ENCODE assay signal across 11 mouse cellular contexts in the genomic region with DNA sequence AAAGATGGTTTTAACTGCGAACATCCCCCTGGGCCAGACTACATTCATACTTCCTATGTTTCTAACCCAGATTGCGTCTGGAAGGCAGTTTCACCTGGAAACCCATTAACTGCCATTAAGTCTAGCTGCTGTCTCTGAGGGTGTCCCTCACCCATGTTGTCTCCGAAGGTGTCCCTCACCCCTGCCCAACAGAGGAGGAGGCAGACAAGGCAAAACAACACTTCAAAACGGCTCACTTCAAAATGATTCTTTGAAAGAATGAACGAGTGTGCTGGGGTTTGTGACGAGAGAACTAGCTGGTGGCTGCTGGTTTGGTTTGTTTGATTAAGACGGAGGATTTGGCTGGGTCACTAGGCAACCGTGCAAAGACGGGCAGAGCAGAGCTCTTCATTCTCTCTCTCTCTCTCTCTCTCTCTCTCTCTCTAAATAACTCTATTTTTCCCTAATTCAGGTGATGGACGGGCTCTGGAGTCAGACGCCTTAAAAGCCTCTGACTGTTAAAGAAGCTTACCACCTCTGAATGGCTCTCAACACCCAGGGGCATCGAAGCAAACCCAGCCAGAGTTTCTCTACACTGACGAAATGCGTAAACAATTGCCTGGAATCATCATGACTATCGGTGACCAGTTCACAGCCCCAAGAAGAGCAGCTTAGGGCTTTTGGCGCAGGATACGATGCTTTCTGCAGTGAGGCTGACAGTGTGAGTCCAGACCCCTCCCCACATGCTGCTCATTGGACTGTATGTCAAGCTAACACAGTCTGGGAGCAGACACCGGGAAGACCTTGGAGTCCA. TPM values are rescaled to one million over a fixed set of nuclear protein-coding genes. Genes with fewer than 3 reads are reported as not detected.
DNase-seq lines count a peak whose midpoint lies in the region; ATAC-seq and TF ChIP-seq lines count a peak whose summit lies in the region.
"Had no signal": no experiment of that assay in that cellular context is flagged by ENCODE, and none has a peak within 500 bp of the region (broad histone marks: within the 10 kb centered on the region; RNA-seq: fewer than 3 reads in every experiment).

No protein-coding gene starts in this region.

- no peaks in the 10 kb centered on the region for H3K36me3 ChIP-seq in hindbrain, embryonic 10.5 days
- H3K36me3 ChIP-seq in midbrain, embryonic 16.5 days (ENCODE audit: control insufficient read depth, insufficient read depth, low read length): no peaks in the 10 kb centered on the region
- H3K36me3 ChIP-seq in kidney, embryonic 15.5 days: no peaks in the 10 kb centered on the region

- peak overlapping the region; percentile 23 for H3K9ac ChIP-seq in midbrain, embryonic 16.5 days (ENCODE audit: low read depth, low read length)
- no peak overlapping the region for H3K9ac ChIP-seq in kidney, embryonic 15.5 days

- H3K4me2 ChIP-seq in midbrain, embryonic 16.5 days (ENCODE audit: low read length): peak overlapping the region; percentile 50
- H3K4me2 ChIP-seq in kidney, embryonic 15.5 days: no peak overlapping the region

- 22% methylated on average over 18 of the region's 18 CpGs for WGBS in hindbrain, embryonic 10.5 days
- 6% methylated on average over 18 of the region's 18 CpGs for WGBS in midbrain, embryonic 16.5 days
- 28% methylated on average over 18 of the region's 18 CpGs for WGBS in kidney, embryonic 15.5 days

- H3K27ac ChIP-seq in cortical plate, adult 2 months (ENCODE audit: insufficient read depth, low read length): no peak overlapping the region
- peak overlapping the region; percentile 69 for H3K27ac ChIP-seq in hindbrain, embryonic 10.5 days
- H3K27ac ChIP-seq in midbrain, embryonic 16.5 days (ENCODE audit: low read length): peak overlapping the region; percentile 79
- H3K27ac ChIP-seq in kidney, embryonic 15.5 days: no peak overlapping the region

- TF ChIP-seq POLR2A in cortical plate, adult 2 months (IDR thresholded peaks at IDR 0.05; ENCODE audit: extremely low read depth, insufficient read depth, low read length): no peak

- no peaks in the 10 kb centered on the region for H3K4me1 ChIP-seq in cortical plate, adult 2 months (ENCODE audit: control insufficient read depth, insufficient read depth, low read length)
- H3K4me1 ChIP-seq in hindbrain, embryonic 10.5 days (replicated peaks): peaks cover 51% of the 10 kb centered on the region
- peaks cover 28% of the 10 kb centered on the region for H3K4me1 ChIP-seq in midbrain, embryonic 16.5 days (ENCODE audit: control insufficient read depth, insufficient read depth, low read length)
- peaks cover 23% of the 10 kb centered on the region for H3K4me1 ChIP-seq in kidney, embryonic 15.5 days

- H3K9me3 ChIP-seq in hindbrain, embryonic 10.5 days: no peaks in the 10 kb centered on the region
- no peaks in the 10 kb centered on the region for H3K9me3 ChIP-seq in midbrain, embryonic 16.5 days (replicated peaks; ENCODE audit: control insufficient read depth, low read length, poor library complexity, severe bottlenecking)
- no peaks in the 10 kb centered on the region for H3K9me3 ChIP-seq in kidney, embryonic 15.5 days (replicated peaks)

- H3K4me3 ChIP-seq in cortical plate, adult 2 months (ENCODE audit: insufficient read depth, low read length): peak overlapping the region; percentile 26; the same call in 1 of the 2 replicates
- H3K4me3 ChIP-seq in hindbrain, embryonic 10.5 days: peak overlapping the region; percentile 21; the same call in 1 of the 2 replicates
- H3K4me3 ChIP-seq in midbrain, embryonic 16.5 days (ENCODE audit: low read depth, low read length): peak overlapping the region; percentile 24
- H3K4me3 ChIP-seq in kidney, embryonic 15.5 days (replicated peaks): no peak overlapping the region

- peak; percentile 44 for DNase-seq in embryo, embryonic 10 days (ENCODE audit: low spot score)
- DNase-seq in embryo, embryonic 9.5 days (ENCODE audit: extremely low spot score): no peak
- no peak for DNase-seq in hindbrain, embryonic 10.5 days (ENCODE audit: low spot score)
- DNase-seq in gastrocnemius, postnatal 4 days (ENCODE audit: low spot score in 2 of 2): no peak
- no peak for DNase-seq in cerebellum, adult 11-12 months
- DNase-seq: adrenal gland, adult 8-10 months; cerebellum, adult 8-10 months; kidney, adult 2 months had no signal

- peak; percentile 77 for ATAC-seq in midbrain, embryonic 16.5 days
- ATAC-seq in kidney, embryonic 15.5 days (replicated peaks; ENCODE audit: low FRiP score): no peak

- no peak for TF ChIP-seq CTCF in cortical plate, adult 2 months (IDR thresholded peaks at IDR 0.05; ENCODE audit: extremely low read depth, insufficient read depth, low read length)

- peaks cover 18% of the 10 kb centered on the region for H3K27me3 ChIP-seq in hindbrain, embryonic 10.5 days (ENCODE audit: insufficient read depth, poor library complexity, severe bottlenecking)
- no peaks in the 10 kb centered on the region for H3K27me3 ChIP-seq in midbrain, embryonic 16.5 days (ENCODE audit: control insufficient read depth, insufficient read depth, low read depth, low read length)
- H3K27me3 ChIP-seq in kidney, embryonic 15.5 days: peaks cover 29% of the 10 kb centered on the region

RNA-seq across cellular contexts. Expression of a gene that starts 22.7 kb away (rescaled TPM):
- 141 and 164 TPM in 2 replicates for polyA plus RNA-seq in cortical plate, adult 2 months (2012; rRNA removed)
- polyA plus RNA-seq in hindbrain, embryonic 10.5 days (2016; fragmentation: Nextera tagmentation; extraction: Ambion mirVana): 1.1 and 2.2 TPM in 2 replicates
- 7.2 and 9.9 TPM in 2 replicates for polyA plus RNA-seq in midbrain, embryonic 16.5 days (2015; fragmentation: Nextera tagmentation; extraction: Ambion mirVana)
- total RNA-seq in gastrocnemius, postnatal 4 days (2021): 1 to 10 TPM; 4.9 to 5.1 TPM
- 0.58 and 1.7 TPM in 2 replicates for polyA plus RNA-seq in kidney, embryonic 15.5 days (2015; fragmentation: Nextera tagmentation; extraction: Ambion mirVana)

Comparison
In these comparisons a context has a peak if more than half of its experiments do, and no peak if none do; other contexts are left out.
1. H3K27ac ChIP-seq: peak in hindbrain, embryonic 10.5 days (single experiment) and midbrain, embryonic 16.5 days (single experiment); none in cortical plate, adult 2 months (single experiment) and kidney, embryonic 15.5 days (single experiment).
2. RNA of a gene that starts 22.7 kb away (polyA plus RNA-seq): 141 to 164 TPM in cortical plate, adult 2 months; 7.2 to 9.9 TPM in midbrain, embryonic 16.5 days, 1.1 to 2.2 TPM in hindbrain, embryonic 10.5 days and 0.58 to 1.7 TPM in kidney, embryonic 15.5 days; every median in the first group is over 10 times any median in the second.